Mouse (Mus musculus) central nervous system, embryonic 14 days (tissue): ENCODE measurements around the gene B230307C23Rik. TPM values are rescaled to one million over a fixed set of nuclear protein-coding genes. Genes with fewer than 3 reads are reported as not detected.

ENCODE experiments used
- polyA plus RNA-seq: library from polyadenylated mRNA; depleted of rRNA; stranded (reverse); fragments of >200 nt; gene quantifications from 2 replicates; pipeline ENCODE4 v1.2.3, GENCODE M21; 2012; rRNA removed

Gene B230307C23Rik
- 12.8 and 14.7 TPM in 2 replicates for polyA plus RNA-seq

DNA sequence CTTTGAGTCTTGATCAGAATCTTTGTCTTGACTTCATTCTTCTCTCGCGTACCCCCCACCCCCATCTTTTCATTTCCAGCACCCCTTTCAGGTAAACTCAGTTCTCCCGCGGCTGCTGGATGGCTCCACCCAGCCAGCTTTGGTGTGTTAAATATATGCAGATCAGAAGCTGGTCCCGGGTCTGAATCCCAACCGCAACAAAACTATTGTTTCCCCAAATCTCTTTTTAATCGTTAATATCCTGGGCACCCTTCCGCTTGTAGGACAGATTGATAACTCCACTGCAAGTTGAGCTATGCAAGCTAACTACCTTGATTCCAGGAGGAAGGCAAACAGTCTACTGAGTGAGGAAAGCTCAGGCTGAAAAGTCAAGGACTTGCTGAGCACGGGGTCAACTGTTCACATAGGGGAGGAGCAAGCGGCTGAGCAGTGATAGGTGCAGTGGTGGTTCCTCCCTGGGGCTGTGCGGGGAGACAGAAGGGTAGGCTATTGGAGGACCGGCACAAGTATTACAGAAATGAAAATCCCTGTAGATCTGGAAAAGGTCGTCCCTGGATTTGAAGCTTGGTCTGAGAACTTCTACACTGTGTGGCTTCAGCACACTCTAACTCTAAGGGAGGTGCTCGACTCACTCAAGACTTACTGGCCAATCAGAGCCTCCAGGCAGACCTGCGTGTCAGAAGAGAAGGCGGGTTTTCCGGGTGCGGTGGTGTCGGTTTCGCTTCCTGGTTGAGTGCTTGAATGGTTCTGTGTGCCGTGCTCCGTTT, at the start of gene B230307C23Rik:
Gene B230307C23Rik (plus strand): TSS at position 700 of the 767 bp plus-strand sequence.

DNA sequence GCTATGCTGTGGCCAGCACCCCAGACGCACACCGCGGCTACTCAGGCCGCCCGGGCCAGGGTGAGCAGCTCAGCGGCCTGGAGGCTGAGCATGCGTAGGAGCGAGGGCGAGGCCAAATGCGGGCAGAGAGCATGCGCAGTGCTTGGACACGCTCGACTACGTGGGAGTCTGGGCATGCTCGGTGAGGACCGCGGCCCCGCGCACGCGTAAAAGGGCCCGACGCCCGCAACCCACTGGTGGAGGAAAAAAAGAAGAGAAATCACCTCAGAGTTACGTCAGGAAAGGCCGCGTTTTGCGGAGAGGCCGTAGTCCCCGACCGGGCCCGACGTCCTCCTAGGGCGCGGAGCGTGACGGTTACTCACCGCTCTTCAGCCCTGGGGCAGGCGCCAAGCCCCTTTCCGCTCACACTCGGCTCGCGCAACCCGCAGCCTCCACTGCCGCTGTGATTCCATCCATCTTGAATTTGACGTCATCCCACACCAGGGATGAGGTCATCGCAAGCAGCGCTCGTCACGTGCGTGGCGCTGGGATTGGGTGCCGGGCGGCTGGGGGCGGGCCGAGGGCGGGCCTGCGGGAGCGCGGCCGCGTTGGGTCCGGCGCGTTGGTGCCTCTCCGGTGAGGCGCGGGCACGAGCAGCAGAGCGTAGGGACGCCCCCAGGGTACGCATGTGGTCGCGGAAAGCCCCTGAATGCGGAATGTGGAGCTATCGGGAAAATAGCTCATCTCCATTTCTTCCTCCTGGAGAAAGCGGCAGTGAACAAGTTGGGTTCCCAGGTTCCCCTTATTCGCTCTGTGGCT, 34.8 kb upstream of the B230307C23Rik start, which contains the start of the genes C2cd2 and Zbtb21:
Gene C2cd2 (minus strand): TSS at position 448 of the 798 bp plus-strand sequence.
Gene Zbtb21 (minus strand): TSS at position 472 of the 798 bp plus-strand sequence.

Other genes with a start within 250 kb of the B230307C23Rik start
- gene Ripk4, start 233.5 kb upstream of the B230307C23Rik start, polyA plus RNA-seq: 0.48 and 1.4 TPM in 2 replicates
- gene Prdm15, start 145.5 kb upstream of the B230307C23Rik start, polyA plus RNA-seq: 21.7 and 23.2 TPM in 2 replicates
- gene C2cd2, start 34.7 kb upstream of the B230307C23Rik start, polyA plus RNA-seq: 11.8 and 12.8 TPM in 2 replicates
- 13.3 and 16.1 TPM in 2 replicates for gene Zbtb21, start 34.7 kb upstream of the B230307C23Rik start, polyA plus RNA-seq
- 6.4 and 8.5 TPM in 2 replicates for gene A630089N07Rik, start 85.1 kb downstream of the B230307C23Rik start, polyA plus RNA-seq